Mouse (Mus musculus) cerebellum, adult 2 months (tissue): ENCODE measurements around the gene Cdk9.

Source experiments
- CTCF ChIP-seq: fragments of 200-500 bp; IDR thresholded peaks from 2 replicates; pipeline ENCODE4 v1.5.1; 2011; ENCODE audit warnings: low read depth, mild to moderate bottlenecking, control low read depth, low read length, moderate library complexity, borderline replicate concordance; ENCODE audit not compliant: insufficient read depth
- POLR2A ChIP-seq: fragments of 200-500 bp; IDR thresholded peaks from 2 replicates; pipeline ENCODE4 v1.6.1; 2011; ENCODE audit warnings: low read length, control low read depth, borderline replicate concordance; ENCODE audit not compliant: insufficient read depth

DNA sequence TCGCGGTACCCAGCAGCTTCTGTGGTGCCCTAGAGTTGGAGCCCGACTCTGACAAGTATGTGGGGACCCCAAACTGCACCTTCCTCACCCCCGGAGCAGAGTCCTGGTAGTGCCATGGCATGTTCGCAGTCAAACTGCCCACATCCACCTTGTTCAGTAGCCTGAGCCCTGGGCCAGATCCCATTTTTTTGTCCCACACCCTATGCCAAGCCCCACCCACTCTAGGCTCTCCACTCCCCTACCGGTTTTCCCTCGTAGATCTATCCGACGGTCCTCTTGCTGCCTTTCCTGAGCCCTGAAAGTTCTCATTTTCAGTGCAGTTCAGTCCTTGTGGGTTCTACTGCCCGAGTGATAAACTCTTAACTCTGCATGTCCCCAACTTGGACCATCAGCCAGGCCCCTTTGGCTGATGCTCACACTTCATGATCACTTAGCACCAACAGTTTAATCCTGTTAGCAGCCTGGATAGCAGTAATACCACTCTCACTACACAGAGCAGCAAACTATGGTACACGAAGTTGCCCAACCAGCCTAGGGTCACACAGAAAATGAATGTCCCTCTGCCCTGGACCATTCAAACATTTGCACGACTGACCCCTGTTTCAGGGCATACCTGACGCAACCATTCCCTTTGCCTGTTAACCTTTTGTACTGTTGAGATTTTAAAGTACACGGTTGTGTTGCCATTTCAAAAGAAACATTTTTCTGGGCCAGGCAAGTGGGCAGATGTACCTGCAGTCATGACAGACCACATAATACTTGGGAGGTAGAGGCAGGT, 11.7 kb downstream of the Cdk9 start:
- no peak for TF ChIP-seq CTCF
- TF ChIP-seq POLR2A = no peak
